Mouse (Mus musculus): ENCODE results near the gene Itga6. TPM values are rescaled to one million over a fixed set of nuclear protein-coding genes. Genes with fewer than 3 reads are reported as not detected.

Itga6 gene
- polyA plus RNA-seq (2015; fragmentation: Nextera tagmentation; extraction: Ambion mirVana): 31.1 and 32.0 TPM in 2 replicates

- ATAC-seq: no peak
- Histone ChIP-seq H3K4me3 (no peak within 1 kb of the TSS), H3K9ac (no peak within 1 kb of the TSS), H3K4me1 (peaks cover 54% of the 10 kb centered on the region), H3K4me2 (peak within 1 kb of the TSS; percentile 9; the same call in 1 of the 2 replicates), H3K9me3 (replicated peaks) (no peaks in the 10 kb centered on the region), H3K27me3 (no peaks in the 10 kb centered on the region), H3K36me3 (ENCODE audit: poor library complexity, severe bottlenecking) (no peaks in the 10 kb centered on the region), H3K27ac (no peak within 1 kb of the TSS)
- 62% methylated on average over 6 of the region's 6 CpGs for WGBS
These were observed at the start of gene Itga6 for GRCm38 (mm10) chr2:71745610-71746374. Itga6 (plus strand) TSS chr2:71745616.

DNA sequence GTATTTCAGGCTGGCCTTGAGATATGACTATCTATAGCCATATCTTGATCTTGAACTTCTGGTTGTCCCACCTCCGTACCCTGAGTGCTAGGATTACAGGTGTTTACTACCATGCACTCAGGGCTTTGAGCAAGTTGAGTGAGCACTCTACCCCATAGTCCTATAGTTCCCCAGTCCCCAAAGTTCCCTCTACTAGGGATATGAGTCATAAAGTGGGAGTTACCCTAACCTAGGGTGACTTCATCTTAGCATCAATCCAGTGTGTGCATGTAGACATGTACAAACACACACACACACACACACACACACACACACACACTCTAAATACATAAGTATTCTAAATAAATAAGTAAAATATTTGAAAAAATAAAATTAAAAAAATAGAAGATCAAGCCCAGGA, 48.6 kb upstream of the Itga6 start:
- no peak overlapping the region for H3K4me2 ChIP-seq
- H3K36me3 ChIP-seq (ENCODE audit: poor library complexity, severe bottlenecking): no peaks in the 10 kb centered on the region
- H3K4me1 ChIP-seq: no peaks in the 10 kb centered on the region
- no peak overlapping the region for H3K4me3 ChIP-seq
- H3K9ac ChIP-seq: no peak overlapping the region
- no peak overlapping the region for H3K27ac ChIP-seq
- no peaks in the 10 kb centered on the region for H3K27me3 ChIP-seq
- WGBS: 92% methylated on average over 1 of the region's 1 CpGs
- H3K9me3 ChIP-seq (replicated peaks): no peaks in the 10 kb centered on the region
- ATAC-seq: no peak

DNA sequence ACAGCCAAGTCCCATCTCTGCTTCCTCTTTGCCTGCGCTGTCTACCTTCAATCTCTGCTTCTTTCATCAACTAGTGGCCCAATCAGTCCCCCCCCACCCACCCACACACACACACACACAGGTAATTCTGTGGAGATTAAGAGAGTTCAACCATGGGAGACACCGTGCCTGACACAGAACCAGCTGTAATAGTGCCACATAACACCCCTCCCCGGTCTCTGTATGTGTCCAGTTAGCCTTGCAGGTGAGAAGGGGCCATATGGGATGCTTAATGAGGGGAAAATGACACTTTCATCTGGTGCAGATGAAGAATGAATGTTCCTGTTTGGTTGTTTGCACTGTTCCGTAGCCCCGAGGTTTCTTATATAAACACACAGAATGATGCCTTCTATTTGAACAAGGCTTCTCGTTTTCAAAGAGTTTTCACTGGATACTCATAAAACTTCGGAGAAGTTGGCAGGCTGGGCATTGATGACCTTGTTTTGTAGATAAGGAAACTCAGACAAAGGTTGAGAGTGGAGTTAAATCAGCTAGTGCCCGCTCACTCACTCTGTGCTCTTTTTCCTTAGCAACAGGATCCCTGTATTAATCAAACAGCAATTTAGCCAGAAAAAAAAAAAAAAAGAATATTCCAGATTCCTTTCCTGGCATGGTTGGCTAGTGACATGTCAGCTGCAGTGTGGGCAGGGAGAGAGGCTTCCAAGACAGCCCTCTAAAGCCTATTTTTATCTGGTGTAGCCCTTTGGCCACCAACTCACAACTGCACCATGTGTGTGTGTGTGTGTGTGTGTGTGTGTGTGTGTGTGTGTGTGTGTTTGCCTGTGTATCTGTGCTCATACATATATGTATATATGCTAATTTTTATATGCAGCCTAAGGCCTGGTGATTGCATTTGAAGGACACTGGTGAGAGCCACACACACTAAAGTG, 47.7 kb upstream of the Itga6 start:
- ATAC-seq: no peak
- Histone ChIP-seq H3K4me2 (no peak overlapping the region), H3K4me3 (no peak overlapping the region), H3K9me3 (replicated peaks) (no peaks in the 10 kb centered on the region), H3K27me3 (no peaks in the 10 kb centered on the region), H3K27ac (no peak overlapping the region), H3K9ac (no peak overlapping the region), H3K4me1 (no peaks in the 10 kb centered on the region), H3K36me3 (ENCODE audit: poor library complexity, severe bottlenecking) (no peaks in the 10 kb centered on the region)
- WGBS: 75% methylated on average over 8 of the region's 8 CpGs

GRCm38 (mm10) chr2:71698366-71698765, 47.0 kb upstream of the Itga6 start:
- no peak overlapping the region for H3K9ac ChIP-seq
- H3K36me3 ChIP-seq (ENCODE audit: poor library complexity, severe bottlenecking): no peaks in the 10 kb centered on the region
- 87% methylated on average over 6 of the region's 6 CpGs for WGBS
- H3K4me1 ChIP-seq: no peaks in the 10 kb centered on the region
- ATAC-seq: no peak
- no peaks in the 10 kb centered on the region for H3K27me3 ChIP-seq
- no peak overlapping the region for H3K27ac ChIP-seq
- no peak overlapping the region for H3K4me3 ChIP-seq
- H3K4me2 ChIP-seq: no peak overlapping the region
- no peaks in the 10 kb centered on the region for H3K9me3 ChIP-seq (replicated peaks)

DNA sequence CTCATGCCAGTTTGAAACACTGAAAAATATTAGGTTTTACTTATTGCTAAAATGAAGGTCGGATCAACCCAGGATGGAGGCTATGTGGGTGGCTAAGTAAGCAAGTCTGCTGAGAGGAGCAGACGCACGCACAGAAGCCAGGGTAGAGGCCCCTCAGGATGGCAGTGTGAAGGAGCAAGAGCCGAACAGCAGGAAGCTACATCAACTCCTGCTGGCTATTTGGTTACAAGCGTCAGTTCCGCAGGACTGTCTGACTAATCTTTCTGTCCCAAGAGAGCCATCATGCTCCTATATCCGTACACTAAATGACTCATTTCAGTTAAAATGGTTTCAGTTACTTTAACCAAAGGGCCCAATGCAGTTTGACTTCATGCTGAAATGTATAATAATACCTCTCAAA, 46.5 kb upstream of the Itga6 start:
- no peak for ATAC-seq
- 54% methylated on average over 7 of the region's 7 CpGs for WGBS

GRCm38 (mm10) chr2:71701341-71701740, 44.1 kb upstream of the Itga6 start:
- Histone ChIP-seq H3K27ac (no peak overlapping the region), H3K4me3 (no peak overlapping the region)
- 95% methylated on average over 3 of the region's 3 CpGs for WGBS

More for the DNA sequence above, 46.5 kb upstream of the Itga6 start:
- no peak overlapping the region for H3K4me2 ChIP-seq
- H3K4me3 ChIP-seq: no peak overlapping the region
- peaks cover 3% of the 10 kb centered on the region; the same call in 1 of the 2 replicates for H3K4me1 ChIP-seq
- H3K9me3 ChIP-seq (replicated peaks): no peaks in the 10 kb centered on the region
- H3K27me3 ChIP-seq: no peaks in the 10 kb centered on the region
- H3K9ac ChIP-seq: no peak overlapping the region
- no peaks in the 10 kb centered on the region for H3K36me3 ChIP-seq (ENCODE audit: poor library complexity, severe bottlenecking)
- no peak overlapping the region for H3K27ac ChIP-seq

GRCm38 (mm10) chr2:71704309-71704708, 41.1 kb upstream of the Itga6 start:
- no peaks in the 10 kb centered on the region for H3K27me3 ChIP-seq
- no peak overlapping the region for H3K27ac ChIP-seq
- WGBS: 18% methylated on average over 5 of the region's 5 CpGs
- no peak for ATAC-seq
- H3K9ac ChIP-seq: no peak overlapping the region
- no peaks in the 10 kb centered on the region; the same call in 1 of the 2 replicates for H3K9me3 ChIP-seq (replicated peaks)
- H3K4me1 ChIP-seq: peaks cover 18% of the 10 kb centered on the region; the same call in 1 of the 2 replicates
- H3K36me3 ChIP-seq (ENCODE audit: poor library complexity, severe bottlenecking): no peaks in the 10 kb centered on the region
- no peak overlapping the region for H3K4me3 ChIP-seq
- H3K4me2 ChIP-seq: no peak overlapping the region

More at GRCm38 (mm10) chr2:71701341-71701740, 44.1 kb upstream of the Itga6 start:
- Histone ChIP-seq H3K4me2 (no peak overlapping the region), H3K9ac (no peak overlapping the region), H3K9me3 (replicated peaks) (no peaks in the 10 kb centered on the region; the same call in 1 of the 2 replicates), H3K27me3 (no peaks in the 10 kb centered on the region), H3K4me1 (peaks cover 10% of the 10 kb centered on the region; the same call in 1 of the 2 replicates), H3K36me3 (ENCODE audit: poor library complexity, severe bottlenecking) (no peaks in the 10 kb centered on the region)
- no peak for ATAC-seq

GRCm38 (mm10) chr2:71708886-71709285, 36.5 kb upstream of the Itga6 start:
- H3K27ac ChIP-seq: no peak overlapping the region
- no peaks in the 10 kb centered on the region for H3K36me3 ChIP-seq (ENCODE audit: poor library complexity, severe bottlenecking)
- ATAC-seq: no peak
- H3K4me2 ChIP-seq: no peak overlapping the region
- 68% methylated on average over 5 of the region's 5 CpGs for WGBS
- no peak overlapping the region for H3K4me3 ChIP-seq
- H3K9me3 ChIP-seq (replicated peaks): no peaks in the 10 kb centered on the region; the same call in 1 of the 2 replicates
- no peak overlapping the region for H3K9ac ChIP-seq
- H3K4me1 ChIP-seq: peaks cover 16% of the 10 kb centered on the region; the same call in 1 of the 2 replicates
- no peaks in the 10 kb centered on the region for H3K27me3 ChIP-seq

GRCm38 (mm10) chr2:71711640-71712039, 33.8 kb upstream of the Itga6 start:
- 91% methylated on average over 2 of the region's 2 CpGs for WGBS
- Histone ChIP-seq H3K4me3 (no peak overlapping the region), H3K4me1 (peaks cover 9% of the 10 kb centered on the region; the same call in 1 of the 2 replicates), H3K27me3 (no peaks in the 10 kb centered on the region), H3K27ac (no peak overlapping the region), H3K9me3 (replicated peaks) (no peaks in the 10 kb centered on the region), H3K9ac (no peak overlapping the region), H3K36me3 (ENCODE audit: poor library complexity, severe bottlenecking) (no peaks in the 10 kb centered on the region), H3K4me2 (no peak overlapping the region)
- ATAC-seq: no peak

DNA sequence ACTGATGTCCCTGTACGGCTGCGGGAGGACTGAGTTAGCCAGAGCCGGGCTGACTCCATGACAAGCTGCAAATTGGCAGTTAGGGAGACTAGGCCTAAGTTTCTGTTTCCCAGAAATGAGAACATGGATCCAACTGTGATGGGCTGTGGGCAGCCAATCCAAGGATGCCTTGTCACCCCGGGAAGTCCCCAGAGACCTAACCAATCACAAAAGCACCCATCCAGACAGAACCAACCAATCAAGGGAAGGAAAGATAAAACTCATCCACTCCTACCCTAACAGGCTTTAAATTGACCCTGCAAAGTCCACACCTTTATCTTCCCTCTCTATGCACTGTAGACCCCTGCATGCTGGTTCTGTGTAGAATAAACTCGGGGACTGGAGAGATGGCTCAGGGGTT, 31.0 kb upstream of the Itga6 start:
- Histone ChIP-seq H3K27ac (no peak overlapping the region), H3K27me3 (no peaks in the 10 kb centered on the region), H3K4me3 (no peak overlapping the region), H3K9me3 (replicated peaks) (no peaks in the 10 kb centered on the region), H3K4me2 (no peak overlapping the region), H3K9ac (no peak overlapping the region), H3K4me1 (peaks cover 7% of the 10 kb centered on the region), H3K36me3 (ENCODE audit: poor library complexity, severe bottlenecking) (no peaks in the 10 kb centered on the region)
- 95% methylated on average over 5 of the region's 5 CpGs for WGBS
- ATAC-seq: no peak

- Histone ChIP-seq H3K4me2 (no peak overlapping the region), H3K9me3 (replicated peaks) (no peaks in the 10 kb centered on the region), H3K9ac (no peak overlapping the region), H3K4me1 (peaks cover 18% of the 10 kb centered on the region), H3K27ac (peak overlapping the region; percentile 83), H3K4me3 (no peak overlapping the region), H3K27me3 (no peaks in the 10 kb centered on the region), H3K36me3 (ENCODE audit: poor library complexity, severe bottlenecking) (no peaks in the 10 kb centered on the region)
- 0 out of 2 replicates have a peak, but pooled peaks have one; percentile 24 for ATAC-seq
- 51% methylated on average over 9 of the region's 9 CpGs for WGBS
These were observed 26.4 kb upstream of the Itga6 start for GRCm38 (mm10) chr2:71719005-71719386.
